Mouse (Mus musculus): Measurements from ENCODE around the gene Mpp4. TPM values are rescaled to one million over a fixed set of nuclear protein-coding genes. Genes with fewer than 3 reads are reported as not detected.

The Mpp4 gene
- polyA plus RNA-seq, 1 experiment: 0.26 TPM

GRCm38 (mm10) chr1:59186317-59186716 lies 23.1 kb upstream of the Mpp4 start:
- H3K79me2 ChIP-seq (ENCODE audit: control insufficient read depth, insufficient read depth): no peaks in the 10 kb centered on the region
- H3K4me3 ChIP-seq: no peak overlapping the region
- no peak overlapping the region for H3ac ChIP-seq (ENCODE audit: control insufficient read depth, insufficient read length)
- no peak for TF ChIP-seq REST (IDR thresholded peaks at IDR 0.05; ENCODE audit: insufficient read depth, insufficient read length)
- TF ChIP-seq SRF (IDR thresholded peaks at IDR 0.05; ENCODE audit: control insufficient read depth, insufficient read length, low read depth): no peak
- TF ChIP-seq CEBPB (IDR thresholded peaks at IDR 0.05; ENCODE audit: insufficient read depth, poor library complexity, severe bottlenecking): no peak
- TF ChIP-seq MAX (IDR thresholded peaks at IDR 0.05; ENCODE audit: low read depth): no peak
- TF ChIP-seq MYOG (IDR thresholded peaks at IDR 0.05; ENCODE audit: control insufficient read depth in 1 of 3, insufficient read depth in 1 of 3, insufficient read length in 2 of 3, low read depth in 2 of 3): no peak
- no peak for TF ChIP-seq POLR2A (IDR thresholded peaks at IDR 0.05; ENCODE audit: insufficient read length, low read depth)
- TF ChIP-seq TCF3 (IDR thresholded peaks at IDR 0.05; ENCODE audit: insufficient read length, low read depth): no peak
- TF ChIP-seq MYOD1 (IDR thresholded peaks at IDR 0.05; ENCODE audit: control insufficient read depth in 1 of 3, insufficient read length in 2 of 3, low read depth in 2 of 3): no peak
- TF ChIP-seq USF1 (IDR thresholded peaks at IDR 0.05; ENCODE audit: low read depth): no peak
- TF ChIP-seq POLR2AphosphoS2 (IDR thresholded peaks at IDR 0.05; ENCODE audit: insufficient read length, low read depth): no peak
- no peak for TF ChIP-seq E2F4 (IDR thresholded peaks at IDR 0.05; ENCODE audit: insufficient read depth)
- TF ChIP-seq TCF12 (IDR thresholded peaks at IDR 0.05; ENCODE audit: insufficient read depth, poor library complexity, severe bottlenecking): no peak
- H3K4me2 ChIP-seq (ENCODE audit: low read depth): no peak overlapping the region
- peaks cover 18% of the 10 kb centered on the region for H3K36me3 ChIP-seq (ENCODE audit: control insufficient read depth, insufficient read depth)
- H3K27me3 ChIP-seq (ENCODE audit: control insufficient read depth, insufficient read depth, insufficient read length): no peaks in the 10 kb centered on the region

- Histone ChIP-seq H3ac (ENCODE audit: control insufficient read depth, insufficient read length) (no peak overlapping the region), H3K4me2 (ENCODE audit: low read depth) (no peak overlapping the region), H3K36me3 (ENCODE audit: control insufficient read depth, insufficient read depth) (peaks cover 18% of the 10 kb centered on the region), H3K27me3 (ENCODE audit: control insufficient read depth, insufficient read depth, insufficient read length) (no peaks in the 10 kb centered on the region), H3K4me3 (no peak overlapping the region), H3K79me2 (ENCODE audit: control insufficient read depth, insufficient read depth) (no peaks in the 10 kb centered on the region)
- TF ChIP-seq POLR2AphosphoS2 (IDR thresholded peaks at IDR 0.05; ENCODE audit: insufficient read length, low read depth) (no peak), MYOG (IDR thresholded peaks at IDR 0.05; ENCODE audit: control insufficient read depth in 1 of 3, insufficient read depth in 1 of 3, insufficient read length in 2 of 3, low read depth in 2 of 3) (no peak), MAX (IDR thresholded peaks at IDR 0.05; ENCODE audit: low read depth) (no peak), E2F4 (IDR thresholded peaks at IDR 0.05; ENCODE audit: insufficient read depth) (no peak), CEBPB (IDR thresholded peaks at IDR 0.05; ENCODE audit: insufficient read depth, poor library complexity, severe bottlenecking) (no peak), MYOD1 (IDR thresholded peaks at IDR 0.05; ENCODE audit: control insufficient read depth in 1 of 3, insufficient read length in 2 of 3, low read depth in 2 of 3) (no peak), POLR2A (IDR thresholded peaks at IDR 0.05; ENCODE audit: insufficient read length, low read depth) (no peak), TCF12 (IDR thresholded peaks at IDR 0.05; ENCODE audit: insufficient read depth, poor library complexity, severe bottlenecking) (no peak), TCF3 (IDR thresholded peaks at IDR 0.05; ENCODE audit: insufficient read length, low read depth) (no peak), USF1 (IDR thresholded peaks at IDR 0.05; ENCODE audit: low read depth) (no peak), SRF (IDR thresholded peaks at IDR 0.05; ENCODE audit: control insufficient read depth, insufficient read length, low read depth) (no peak), REST (IDR thresholded peaks at IDR 0.05; ENCODE audit: insufficient read depth, insufficient read length) (no peak)
Observed at GRCm38 (mm10) chr1:59185410-59185809, 22.2 kb upstream of the Mpp4 start.

GRCm38 (mm10) chr1:59183045-59183444 lies 19.9 kb upstream of the Mpp4 start:
- H3K36me3 ChIP-seq (ENCODE audit: control insufficient read depth, insufficient read depth): peaks cover 27% of the 10 kb centered on the region
- H3K79me2 ChIP-seq (ENCODE audit: control insufficient read depth, insufficient read depth): no peaks in the 10 kb centered on the region
- no peak overlapping the region for H3ac ChIP-seq (ENCODE audit: control insufficient read depth, insufficient read length)
- no peak overlapping the region for H3K4me3 ChIP-seq
- no peaks in the 10 kb centered on the region for H3K27me3 ChIP-seq (ENCODE audit: control insufficient read depth, insufficient read depth, insufficient read length)
- TF ChIP-seq TCF3 (IDR thresholded peaks at IDR 0.05; ENCODE audit: insufficient read length, low read depth) (no peak), USF1 (IDR thresholded peaks at IDR 0.05; ENCODE audit: low read depth) (no peak), SRF (IDR thresholded peaks at IDR 0.05; ENCODE audit: control insufficient read depth, insufficient read length, low read depth) (no peak), POLR2AphosphoS2 (IDR thresholded peaks at IDR 0.05; ENCODE audit: insufficient read length, low read depth) (no peak), POLR2A (IDR thresholded peaks at IDR 0.05; ENCODE audit: insufficient read length, low read depth) (no peak), MYOG (IDR thresholded peaks at IDR 0.05; ENCODE audit: control insufficient read depth in 1 of 3, insufficient read depth in 1 of 3, insufficient read length in 2 of 3, low read depth in 2 of 3) (no peak)
- H3K4me2 ChIP-seq (ENCODE audit: low read depth): no peak overlapping the region

GRCm38 (mm10) chr1:59182373-59182772 lies 19.2 kb upstream of the Mpp4 start:
- no peaks in the 10 kb centered on the region for H3K79me2 ChIP-seq (ENCODE audit: control insufficient read depth, insufficient read depth)
- peaks cover 27% of the 10 kb centered on the region for H3K36me3 ChIP-seq (ENCODE audit: control insufficient read depth, insufficient read depth)
- TF ChIP-seq POLR2A (IDR thresholded peaks at IDR 0.05; ENCODE audit: insufficient read length, low read depth) (no peak), SRF (IDR thresholded peaks at IDR 0.05; ENCODE audit: control insufficient read depth, insufficient read length, low read depth) (no peak), TCF3 (IDR thresholded peaks at IDR 0.05; ENCODE audit: insufficient read length, low read depth) (no peak), POLR2AphosphoS2 (IDR thresholded peaks at IDR 0.05; ENCODE audit: insufficient read length, low read depth) (no peak), MAX (IDR thresholded peaks at IDR 0.05; ENCODE audit: low read depth) (no peak)
- no peak overlapping the region for H3ac ChIP-seq (ENCODE audit: control insufficient read depth, insufficient read length)
- no peaks in the 10 kb centered on the region for H3K27me3 ChIP-seq (ENCODE audit: control insufficient read depth, insufficient read depth, insufficient read length)
- H3K4me3 ChIP-seq: no peak overlapping the region
- no peak overlapping the region for H3K4me2 ChIP-seq (ENCODE audit: low read depth)

- H3K4me2 ChIP-seq (ENCODE audit: low read depth): no peak overlapping the region
- H3K79me2 ChIP-seq (ENCODE audit: control insufficient read depth, insufficient read depth): no peaks in the 10 kb centered on the region
- no peak overlapping the region for H3K4me3 ChIP-seq
- no peak for TF ChIP-seq MYOG (IDR thresholded peaks at IDR 0.05; ENCODE audit: control insufficient read depth in 1 of 3, insufficient read depth in 1 of 3, insufficient read length in 2 of 3, low read depth in 2 of 3)
- no peak for TF ChIP-seq SRF (IDR thresholded peaks at IDR 0.05; ENCODE audit: control insufficient read depth, insufficient read length, low read depth)
- no peak for TF ChIP-seq CEBPB (IDR thresholded peaks at IDR 0.05; ENCODE audit: insufficient read depth, poor library complexity, severe bottlenecking)
- TF ChIP-seq POLR2A (IDR thresholded peaks at IDR 0.05; ENCODE audit: insufficient read length, low read depth): no peak
- no peak for TF ChIP-seq MAX (IDR thresholded peaks at IDR 0.05; ENCODE audit: low read depth)
- no peak for TF ChIP-seq REST (IDR thresholded peaks at IDR 0.05; ENCODE audit: insufficient read depth, insufficient read length)
- no peak for TF ChIP-seq POLR2AphosphoS2 (IDR thresholded peaks at IDR 0.05; ENCODE audit: insufficient read length, low read depth)
- TF ChIP-seq TCF3 (IDR thresholded peaks at IDR 0.05; ENCODE audit: insufficient read length, low read depth): no peak
- no peak for TF ChIP-seq MYOD1 (IDR thresholded peaks at IDR 0.05; ENCODE audit: control insufficient read depth in 1 of 3, insufficient read length in 2 of 3, low read depth in 2 of 3)
- no peak for TF ChIP-seq TCF12 (IDR thresholded peaks at IDR 0.05; ENCODE audit: insufficient read depth, poor library complexity, severe bottlenecking)
- TF ChIP-seq E2F4 (IDR thresholded peaks at IDR 0.05; ENCODE audit: insufficient read depth): no peak
- TF ChIP-seq USF1 (IDR thresholded peaks at IDR 0.05; ENCODE audit: low read depth): no peak
- H3K36me3 ChIP-seq (ENCODE audit: control insufficient read depth, insufficient read depth): peaks cover 24% of the 10 kb centered on the region
- no peak overlapping the region for H3ac ChIP-seq (ENCODE audit: control insufficient read depth, insufficient read length)
- no peaks in the 10 kb centered on the region for H3K27me3 ChIP-seq (ENCODE audit: control insufficient read depth, insufficient read depth, insufficient read length)
Observed at GRCm38 (mm10) chr1:59180003-59180402, 16.8 kb upstream of the Mpp4 start.
